Mouse (Mus musculus) embryonic facial prominence, embryonic 15.5 days (tissue): ENCODE measurements around the gene 2010300C02Rik. TPM values are rescaled to one million over a fixed set of nuclear protein-coding genes. Genes with fewer than 3 reads are reported as not detected.
A peak's percentile ranks its signal among the peaks of the same experiment; 100 is the strongest.
"Not testable (repeated sequence)": the region's sequence is repeated elsewhere in the genome, so short reads cannot be mapped to it uniquely, and the experiment has no call there.

Source experiments
- ATAC-seq: fragments of 200-750 bp; cut with Nextera tagmentation; 2 replicates; pipeline ENCODE4 v1.8.0; 2017; ENCODE audit warnings: low read depth, moderate TSS enrichment; ENCODE audit not compliant: insufficient number of reproducible peaks, low FRiP score, low TSS enrichment
- H3K27ac ChIP-seq: fragments of 300-500 bp; sonication (generic); replicated peaks from 2 replicates; pipeline ENCODE4 v1.5.1; 2015; ENCODE audit warnings: mild to moderate bottlenecking, inconsistent platforms
- H3K27me3 ChIP-seq: fragments of 300-500 bp; sonication (generic); 2 replicates; pipeline ENCODE4 v1.6.1; 2015; ENCODE audit warnings: inconsistent platforms
- H3K36me3 ChIP-seq: fragments of 300-500 bp; sonication (generic); 2 replicates; pipeline ENCODE4 v1.6.1; 2015; ENCODE audit warnings: mild to moderate bottlenecking, inconsistent platforms
- H3K4me1 ChIP-seq: fragments of 300-500 bp; sonication (generic); 2 replicates; pipeline ENCODE4 v1.6.1; 2015; ENCODE audit warnings: inconsistent platforms
- H3K4me2 ChIP-seq: fragments of 300-500 bp; sonication (generic); replicated peaks from 2 replicates; pipeline ENCODE4 v1.6.1; 2015; ENCODE audit warnings: mild to moderate bottlenecking, inconsistent platforms
- H3K4me3 ChIP-seq: fragments of 300-500 bp; sonication (generic); replicated peaks from 2 replicates; pipeline ENCODE4 v1.5.1; 2015; ENCODE audit warnings: mild to moderate bottlenecking, inconsistent platforms
- H3K9ac ChIP-seq: fragments of 300-500 bp; sonication (generic); 2 replicates; pipeline ENCODE4 v1.6.1; 2015; ENCODE audit warnings: inconsistent platforms
- H3K9me3 ChIP-seq: fragments of 300-500 bp; sonication (generic); replicated peaks from 2 replicates; pipeline ENCODE4 v1.6.1; 2016; ENCODE audit warnings: inconsistent platforms
- WGBS: fragments of 180-500 bp; shearing (Covaris S2); methylation state at CpG from one replicate; pipeline ENCODE4 v1.1.7; 2015; 5-methylcytosine and 5-hydroxymethylcytosine counted together
- polyA plus RNA-seq: library from polyadenylated mRNA; unstranded; fragments of >200 nt; fragmentation: Nextera tagmentation; extraction: Ambion mirVana; gene quantifications from 2 replicates; pipeline ENCODE4 v1.2.1, GENCODE M21; 2015

The 2010300C02Rik gene
- polyA plus RNA-seq, 1 experiment from 2014 or later: 11.5 TPM

DNA sequence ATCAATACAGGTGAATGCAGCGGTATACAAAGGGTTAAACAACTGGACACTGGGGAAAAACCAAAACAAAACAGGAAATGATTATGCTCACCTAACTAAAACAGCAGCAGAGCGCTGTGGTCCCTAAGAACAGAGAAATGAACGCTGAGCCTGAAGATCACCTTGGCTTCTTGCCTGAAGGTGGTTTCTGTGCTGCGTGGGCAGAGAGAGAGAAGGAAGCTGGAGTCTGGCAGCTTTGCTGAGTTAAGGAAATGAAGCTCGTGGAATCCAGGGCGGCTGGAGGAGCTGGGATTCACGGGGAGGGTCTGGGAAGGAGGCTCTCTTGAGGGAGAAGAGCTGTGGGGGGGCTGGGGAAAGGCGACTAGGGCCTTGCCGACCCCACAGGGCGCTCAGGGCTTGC, 8.2 kb upstream of the 2010300C02Rik start:
- no peak overlapping the region for H3K9ac ChIP-seq
- 49% methylated on average over 10 of the region's 10 CpGs for WGBS
- no peak for ATAC-seq

GRCm38 (mm10) chr1:37727186-37727585, 7.3 kb upstream of the 2010300C02Rik start:
- Histone ChIP-seq H3K9me3 (no peaks in the 10 kb centered on the region), H3K4me3 (no peak overlapping the region), H3K36me3 (no peaks in the 10 kb centered on the region), H3K27me3 (no peaks in the 10 kb centered on the region), H3K4me1 (peaks cover 3% of the 10 kb centered on the region; the same call in 1 of the 2 replicates), H3K4me2 (no peak overlapping the region), H3K27ac (no peak overlapping the region), H3K9ac (no peak overlapping the region)
- ATAC-seq: no peak
- WGBS: 89% methylated on average over 8 of the region's 8 CpGs

More for the DNA sequence above, 8.2 kb upstream of the 2010300C02Rik start:
- no peak overlapping the region for H3K4me2 ChIP-seq
- H3K27ac ChIP-seq: no peak overlapping the region
- H3K4me1 ChIP-seq: peaks cover 3% of the 10 kb centered on the region; the same call in 1 of the 2 replicates
- no peaks in the 10 kb centered on the region for H3K36me3 ChIP-seq
- no peaks in the 10 kb centered on the region for H3K9me3 ChIP-seq
- H3K4me3 ChIP-seq: no peak overlapping the region
- no peaks in the 10 kb centered on the region for H3K27me3 ChIP-seq

DNA sequence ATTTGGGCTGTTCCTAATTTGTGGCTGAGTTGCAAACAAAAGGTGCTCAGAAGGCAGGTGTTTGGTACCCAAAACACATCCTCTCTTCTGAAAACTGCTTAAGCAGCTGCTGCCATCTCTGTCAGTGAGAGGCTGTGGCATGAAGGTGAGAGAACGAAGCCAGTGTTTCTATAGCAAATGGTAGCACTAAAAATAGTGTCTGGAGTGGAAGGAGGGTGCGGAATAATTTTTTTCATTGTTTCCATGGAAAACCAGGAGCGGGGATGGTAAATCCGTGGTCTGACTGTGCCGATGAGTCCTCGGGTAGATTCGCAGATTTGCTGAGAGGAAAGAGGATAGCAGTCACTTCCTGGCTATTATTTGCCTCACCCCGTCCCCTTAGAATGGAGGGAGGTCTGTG, 6.5 kb upstream of the 2010300C02Rik start:
- H3K4me1 ChIP-seq: peaks cover 3% of the 10 kb centered on the region; the same call in 1 of the 2 replicates
- no peak overlapping the region for H3K9ac ChIP-seq
- no peaks in the 10 kb centered on the region for H3K36me3 ChIP-seq
- H3K9me3 ChIP-seq: no peaks in the 10 kb centered on the region
- H3K4me3 ChIP-seq: no peak overlapping the region
- no peak overlapping the region for H3K27ac ChIP-seq
- WGBS: 70% methylated on average over 8 of the region's 8 CpGs
- ATAC-seq: no peak
- H3K27me3 ChIP-seq: no peaks in the 10 kb centered on the region
- no peak overlapping the region for H3K4me2 ChIP-seq

- peaks cover 3% of the 10 kb centered on the region; the same call in 1 of the 2 replicates for H3K4me1 ChIP-seq
- 0 out of 2 replicates have a peak, but pooled peaks cover 4% of the 10 kb centered on the region for H3K27me3 ChIP-seq
- no peak overlapping the region for H3K27ac ChIP-seq
- no peak overlapping the region for H3K9ac ChIP-seq
- H3K4me2 ChIP-seq: no peak overlapping the region
- no peaks in the 10 kb centered on the region for H3K9me3 ChIP-seq
- WGBS: 60% methylated on average over 12 of the region's 12 CpGs
- no peaks in the 10 kb centered on the region for H3K36me3 ChIP-seq
- no peak for ATAC-seq
- H3K4me3 ChIP-seq: no peak overlapping the region
Observed at GRCm38 (mm10) chr1:37725880-37726279, 6.0 kb upstream of the 2010300C02Rik start.

DNA sequence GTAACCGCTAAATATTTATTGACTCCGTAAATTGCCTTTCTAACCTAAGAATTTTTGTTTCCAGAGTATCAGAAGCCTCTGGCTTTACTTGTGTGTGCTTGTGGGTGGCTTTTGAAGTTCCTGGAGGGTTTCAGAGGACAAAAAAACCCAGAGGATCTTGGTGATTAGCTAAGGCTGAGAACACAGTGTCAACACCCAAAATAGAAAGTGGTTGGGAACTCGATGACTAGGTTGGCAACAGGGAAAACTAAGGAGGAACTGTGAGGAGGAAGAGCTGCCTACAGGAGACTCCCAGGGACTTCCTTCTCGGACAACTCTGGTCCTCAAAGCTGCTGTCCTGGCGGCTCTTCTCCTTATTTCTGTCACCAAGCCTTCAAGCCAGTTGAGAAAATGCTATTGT, 1.2 kb upstream of the 2010300C02Rik start:
- Histone ChIP-seq H3K36me3 (no peaks in the 10 kb centered on the region), H3K4me3 (no peak overlapping the region)
- 55% methylated on average over 5 of the region's 5 CpGs for WGBS

GRCm38 (mm10) chr1:37719030-37719723, 708 bp downstream of the 2010300C02Rik start:
- H3K9me3 ChIP-seq: no peaks in the 10 kb centered on the region
- no peak overlapping the region; the same call in 1 of the 2 replicates for H3K27ac ChIP-seq
- peak overlapping the region; percentile 99 for H3K4me2 ChIP-seq
- ATAC-seq: peak; percentile 61
- peak overlapping the region; percentile 62 for H3K4me3 ChIP-seq
- H3K36me3 ChIP-seq: no peaks in the 10 kb centered on the region
- H3K27me3 ChIP-seq: 0 out of 2 replicates have a peak, but pooled peaks cover 13% of the 10 kb centered on the region
- H3K4me1 ChIP-seq: peaks cover 9% of the 10 kb centered on the region; the same call in 1 of the 2 replicates
- H3K9ac ChIP-seq: peak overlapping the region; percentile 37
- 2% methylated on average over 48 of the region's 49 CpGs for WGBS

More for the DNA sequence above, 1.2 kb upstream of the 2010300C02Rik start:
- Histone ChIP-seq H3K27ac (0 out of 2 replicates have a peak overlapping the region, but pooled peaks have one; percentile 1), H3K27me3 (0 out of 2 replicates have a peak, but pooled peaks cover 13% of the 10 kb centered on the region), H3K4me2 (no peak overlapping the region), H3K9ac (no peak overlapping the region), H3K9me3 (no peaks in the 10 kb centered on the region), H3K4me1 (peaks cover 9% of the 10 kb centered on the region; the same call in 1 of the 2 replicates)
- no peak for ATAC-seq

DNA sequence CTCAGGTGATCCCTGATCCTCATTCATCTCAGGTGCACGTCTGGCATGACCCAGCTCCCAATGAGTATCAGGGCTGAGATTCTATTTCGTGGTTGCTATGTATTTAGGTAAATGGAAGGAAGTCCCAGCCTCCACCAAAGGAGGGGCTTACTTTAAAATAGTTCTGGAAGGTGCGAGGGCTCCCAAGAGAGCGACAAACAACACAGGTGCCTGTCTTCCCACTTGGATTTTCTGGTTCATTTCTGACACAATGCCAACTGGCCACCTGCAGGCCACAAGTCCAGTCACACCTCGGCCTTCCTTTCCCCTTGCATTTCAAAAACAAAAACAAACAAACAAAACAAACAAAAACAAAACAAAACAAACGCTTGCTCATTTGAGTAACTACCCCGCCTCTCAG, 1.4 kb downstream of the 2010300C02Rik start:
- no peaks in the 10 kb centered on the region for H3K9me3 ChIP-seq
- 0 out of 2 replicates have a peak, but pooled peaks cover 13% of the 10 kb centered on the region for H3K27me3 ChIP-seq
- WGBS: 47% methylated on average over 7 of the region's 7 CpGs
- ATAC-seq: no peak
- no peak overlapping the region for H3K27ac ChIP-seq
- no peak overlapping the region for H3K9ac ChIP-seq
- H3K36me3 ChIP-seq: no peaks in the 10 kb centered on the region
- peaks cover 9% of the 10 kb centered on the region; the same call in 1 of the 2 replicates for H3K4me1 ChIP-seq
- H3K4me2 ChIP-seq: peak overlapping the region; percentile 99; the same call in 1 of the 2 replicates
- H3K4me3 ChIP-seq: peak overlapping the region; percentile 62; the same call in 1 of the 2 replicates

GRCm38 (mm10) chr1:37717415-37718195, 2.3 kb downstream of the 2010300C02Rik start:
- H3K9ac ChIP-seq: no peak overlapping the region
- H3K27ac ChIP-seq: no peak overlapping the region
- WGBS: 66% methylated on average over 14 of the region's 14 CpGs
- no peak overlapping the region for H3K4me2 ChIP-seq
- no peak overlapping the region for H3K4me3 ChIP-seq
- H3K4me1 ChIP-seq: peaks cover 9% of the 10 kb centered on the region; the same call in 1 of the 2 replicates
- ATAC-seq: no peak
- H3K9me3 ChIP-seq: no peaks in the 10 kb centered on the region
- H3K36me3 ChIP-seq: no peaks in the 10 kb centered on the region
- 0 out of 2 replicates have a peak, but pooled peaks cover 13% of the 10 kb centered on the region for H3K27me3 ChIP-seq

GRCm38 (mm10) chr1:37712357-37712737, 7.5 kb downstream of the 2010300C02Rik start:
- H3K4me3 ChIP-seq, ATAC-seq, H3K9ac ChIP-seq, H3K27ac ChIP-seq, H3K36me3 ChIP-seq, H3K4me2 ChIP-seq, H3K27me3 ChIP-seq, H3K4me1 ChIP-seq, H3K9me3 ChIP-seq: not testable (repeated sequence)
- 74% methylated on average over 4 of the region's 4 CpGs for WGBS

DNA sequence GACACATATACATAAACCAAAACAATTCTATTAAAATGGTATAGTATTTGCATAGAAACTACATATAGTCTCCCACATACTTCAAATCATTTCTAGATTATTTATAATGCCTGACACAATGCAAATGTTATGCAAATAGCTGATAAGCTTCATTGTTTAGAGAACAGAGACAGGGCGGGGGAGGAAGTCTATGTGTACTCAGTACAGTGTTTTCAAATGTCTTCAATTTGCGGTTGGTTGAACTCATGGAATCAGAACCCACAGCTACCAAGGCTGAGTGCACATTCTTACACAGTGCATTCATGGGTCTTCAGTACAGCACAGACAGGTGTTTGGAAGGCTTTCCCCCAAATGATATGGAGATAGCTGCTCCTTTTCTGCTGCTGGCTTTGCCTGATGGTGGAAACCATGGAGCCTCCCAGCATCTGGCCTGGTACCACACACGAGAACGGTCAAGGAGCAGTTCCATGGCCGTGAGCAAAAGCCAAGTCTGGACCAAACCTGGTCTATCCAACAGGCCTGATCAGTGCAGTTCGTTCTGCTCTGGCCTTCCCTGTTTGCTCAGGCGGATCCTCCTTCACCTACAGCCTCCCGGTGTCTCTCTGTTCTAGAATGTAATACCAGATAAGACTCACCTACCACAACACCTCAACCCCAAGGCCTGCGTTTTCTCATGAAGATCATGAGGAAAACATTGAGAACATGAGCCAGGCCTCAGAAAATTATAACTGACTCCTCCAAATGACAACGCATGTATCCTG, 8.1 kb downstream of the 2010300C02Rik start:
- no peak for ATAC-seq
- no peaks in the 10 kb centered on the region for H3K4me1 ChIP-seq
- H3K9ac ChIP-seq: no peak overlapping the region
- H3K4me2 ChIP-seq: no peak overlapping the region
- H3K27me3 ChIP-seq: no peaks in the 10 kb centered on the region
- H3K36me3 ChIP-seq: no peaks in the 10 kb centered on the region
- H3K27ac ChIP-seq: no peak overlapping the region
- no peaks in the 10 kb centered on the region for H3K9me3 ChIP-seq
- 88% methylated on average over 10 of the region's 10 CpGs for WGBS
- H3K4me3 ChIP-seq: no peak overlapping the region

DNA sequence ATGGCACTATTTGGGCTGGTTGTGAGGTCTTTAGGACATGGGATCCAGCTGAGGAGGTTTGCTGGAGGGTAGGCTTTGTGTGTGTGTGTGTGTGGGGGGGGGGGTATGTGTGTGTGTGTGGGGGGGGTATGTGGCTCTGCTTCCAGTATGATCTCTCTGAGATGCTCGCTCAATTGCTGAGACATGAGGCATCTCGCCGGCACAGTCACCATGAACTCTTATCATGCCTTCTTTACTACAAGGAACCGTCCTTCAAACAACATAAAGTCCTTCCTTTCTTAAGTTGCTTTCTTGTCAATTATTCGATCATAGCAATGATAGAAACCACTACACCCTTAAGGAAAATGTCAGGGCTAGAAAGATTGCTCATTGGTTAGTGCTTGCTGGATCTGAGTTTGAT, 8.8 kb downstream of the 2010300C02Rik start:
- Histone ChIP-seq H3K4me2 (no peak overlapping the region), H3K27ac (no peak overlapping the region), H3K4me1 (no peaks in the 10 kb centered on the region), H3K9me3 (no peaks in the 10 kb centered on the region), H3K4me3 (no peak overlapping the region), H3K36me3 (no peaks in the 10 kb centered on the region), H3K9ac (no peak overlapping the region), H3K27me3 (no peaks in the 10 kb centered on the region)
- WGBS: 86% methylated on average over 5 of the region's 5 CpGs
- ATAC-seq: no peak
